ENCODE assay signal across 18 mouse cellular contexts in genomic region chr8:34451211-34452000, GRCm38 (mm10).
DNase-seq lines count a peak whose midpoint lies in the region; ATAC-seq lines count a peak whose summit lies in the region.
"Had no signal": no experiment of that assay in that cellular context is flagged by ENCODE, and none has a peak within 500 bp of the region (broad histone marks: within the 10 kb centered on the region; RNA-seq: fewer than 3 reads in every experiment).

No protein-coding gene starts in this region.

- H3K27me3 ChIP-seq in neural tube, embryonic 15.5 days (replicated peaks) = no peaks in the 10 kb centered on the region
- no peaks in the 10 kb centered on the region for H3K27me3 ChIP-seq in forebrain, embryonic 12.5 days
- H3K27me3 ChIP-seq in midbrain, embryonic 10.5 days (ENCODE audit: low read depth, poor library complexity, severe bottlenecking) = no peaks in the 10 kb centered on the region
- H3K27me3 ChIP-seq: stomach, embryonic 15.5 days had no signal

- 41% methylated on average over 6 of the region's 6 CpGs for WGBS in neural tube, embryonic 15.5 days
- WGBS in forebrain, embryonic 12.5 days = 28% methylated on average over 6 of the region's 6 CpGs
- 37% methylated on average over 6 of the region's 6 CpGs for WGBS in midbrain, embryonic 10.5 days

- no peak for ATAC-seq in neural tube, embryonic 15.5 days (ENCODE audit: low FRiP score)
- ATAC-seq in forebrain, embryonic 12.5 days (ENCODE audit: low FRiP score) = peak; percentile 60

- H3K4me2 ChIP-seq in neural tube, embryonic 15.5 days = no peak overlapping the region
- H3K4me2 ChIP-seq in forebrain, embryonic 12.5 days = no peak overlapping the region
- H3K4me2 ChIP-seq: lung, embryonic 14.5 days; stomach, embryonic 15.5 days had no signal

- H3K36me3 ChIP-seq in neural tube, embryonic 15.5 days = no peaks in the 10 kb centered on the region
- H3K36me3 ChIP-seq in forebrain, embryonic 12.5 days (replicated peaks) = no peaks in the 10 kb centered on the region
- no peaks in the 10 kb centered on the region for H3K36me3 ChIP-seq in midbrain, embryonic 10.5 days
- H3K36me3 ChIP-seq: G1E; stomach, embryonic 15.5 days had no signal

- no peak overlapping the region; the same call in 1 of the 2 replicates for H3K27ac ChIP-seq in neural tube, embryonic 15.5 days (replicated peaks)
- peak overlapping the region; percentile 65 for H3K27ac ChIP-seq in forebrain, embryonic 12.5 days
- H3K27ac ChIP-seq in midbrain, embryonic 10.5 days (replicated peaks) = peak overlapping the region; percentile 63
- H3K27ac ChIP-seq: left cerebral cortex, adult 2 months; stomach, embryonic 15.5 days had no signal

- no peak overlapping the region for H3K9ac ChIP-seq in neural tube, embryonic 15.5 days (replicated peaks)
- no peak overlapping the region for H3K9ac ChIP-seq in forebrain, embryonic 12.5 days
- H3K9ac ChIP-seq: lung, embryonic 14.5 days; stomach, embryonic 15.5 days had no signal

- H3K4me1 ChIP-seq in neural tube, embryonic 15.5 days = peaks cover 16% of the 10 kb centered on the region
- peaks cover 19% of the 10 kb centered on the region for H3K4me1 ChIP-seq in forebrain, embryonic 12.5 days
- H3K4me1 ChIP-seq in midbrain, embryonic 10.5 days = peaks cover 37% of the 10 kb centered on the region

- H3K9me3 ChIP-seq in neural tube, embryonic 15.5 days (replicated peaks) = no peaks in the 10 kb centered on the region
- 0 out of 2 replicates have a peak, but pooled peaks cover 3% of the 10 kb centered on the region for H3K9me3 ChIP-seq in forebrain, embryonic 12.5 days
- H3K9me3 ChIP-seq in midbrain, embryonic 10.5 days (replicated peaks) = peaks cover 15% of the 10 kb centered on the region; the same call in 1 of the 2 replicates
- H3K9me3 ChIP-seq: stomach, embryonic 15.5 days had no signal

- DNase-seq in neural tube, embryonic 10.5 days (ENCODE audit: extremely low spot score, low spot score) = peak; percentile 34
- no peak for DNase-seq in midbrain, embryonic 10.5 days (ENCODE audit: low spot score)
- no peak for DNase-seq in kidney, postnatal 14 days
- no peak for DNase-seq in cerebellum, postnatal 25 days
- DNase-seq in left cerebral cortex, adult 11 months (ENCODE audit: low spot score) = no peak
- DNase-seq: adrenal gland, postnatal 25 days; cerebellum, postnatal 36 days; heart, adult 18-20 months; heart, postnatal 4 days; kidney, adult 18-20 months; liver; lung, embryonic 14.5 days; thymus, postnatal 36 days had no signal

- no peak overlapping the region for H3K4me3 ChIP-seq in neural tube, embryonic 15.5 days (replicated peaks)
- no peak overlapping the region for H3K4me3 ChIP-seq in forebrain, embryonic 12.5 days (replicated peaks)
- H3K4me3 ChIP-seq in midbrain, embryonic 10.5 days = no peak overlapping the region
- H3K4me3 ChIP-seq: left cerebral cortex, adult 2 months; stomach, embryonic 15.5 days had no signal
